Mouse (Mus musculus) layer of hippocampus, adult 2 months (tissue): Measurements from ENCODE around the gene Lrrc1. TPM values are rescaled to one million over a fixed set of nuclear protein-coding genes. Genes with fewer than 3 reads are reported as not detected.

Experiments
- DNase-seq, 2 experiments: peaks; one replicate each; pipeline ENCODE4 v3.0.0; 2022; ENCODE audit warnings: low spot score in 2 of 2
- H3K27ac ChIP-seq: fragments of 200-600 bp; 2 replicates; pipeline ENCODE4 v1.8.1; 2022
- H3K4me3 ChIP-seq: fragments of 200-600 bp; 2 replicates; pipeline ENCODE4 v1.8.1; 2022; ENCODE audit warnings: mild to moderate bottlenecking
- CTCF ChIP-seq: fragments of 200-600 bp; conservative IDR thresholded peaks from 2 replicates; pipeline ENCODE4 v1.8.1; 2022; ENCODE audit warnings: antibody characterized with exemption, mild to moderate bottlenecking, moderate library complexity
- total RNA-seq, 2 experiments: library from RNA; stranded (reverse); gene quantifications; 2 replicates each; pipeline ENCODE4 v1.2.3; 2021

Gene Lrrc1
- total RNA-seq, 2 experiments from 2014 or later = 8.4 to 9.1 TPM

DNA sequence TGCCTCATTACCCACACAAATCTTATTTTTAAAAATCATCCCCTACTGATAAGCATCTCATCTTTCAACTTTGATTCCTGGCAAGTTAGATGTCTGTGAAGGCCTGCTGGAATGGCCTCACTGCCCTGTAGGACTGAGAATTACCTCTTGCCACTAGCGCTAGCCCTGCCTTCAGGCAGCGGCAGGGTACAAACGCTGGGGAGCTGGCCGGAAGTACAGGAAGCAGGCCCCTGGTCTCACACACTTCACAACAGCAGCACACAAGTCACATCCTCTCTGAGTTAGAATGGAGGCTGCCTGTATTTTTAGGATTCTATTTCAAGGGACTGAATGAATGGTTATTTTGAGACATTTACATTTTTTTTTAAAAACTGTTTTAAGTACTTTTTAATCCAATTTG is 81.5 kb downstream of the Lrrc1 start:
- H3K4me3 ChIP-seq = no peak overlapping the region
- no peak overlapping the region for H3K27ac ChIP-seq
- DNase-seq = no peak
- TF ChIP-seq CTCF = no peak

- no peak for TF ChIP-seq CTCF
- DNase-seq = no peak
Measured at GRCm38 (mm10) chr9:77461371-77461915, 83.2 kb downstream of the Lrrc1 start.

DNA sequence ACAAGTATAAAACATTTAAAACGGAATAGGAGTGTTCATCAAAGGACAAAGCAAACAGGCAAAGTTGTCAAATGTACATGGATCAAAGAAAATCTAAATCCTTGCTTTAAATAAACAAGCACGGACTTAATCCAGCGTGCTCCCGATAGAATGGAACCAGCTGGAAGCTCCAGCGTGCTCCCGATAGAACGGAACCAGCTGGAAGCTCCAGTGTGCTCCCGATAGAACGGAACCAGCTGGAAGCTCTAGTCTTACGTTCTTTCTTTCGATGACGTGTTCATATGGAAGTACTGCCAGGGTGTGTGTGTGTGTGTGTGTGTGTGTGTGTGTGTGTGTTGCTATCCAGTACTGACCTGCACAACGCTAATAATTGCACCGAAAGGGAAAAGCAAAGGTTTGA is 84.3 kb downstream of the Lrrc1 start:
- DNase-seq = no peak
- H3K27ac ChIP-seq = no peak overlapping the region
- no peak for TF ChIP-seq CTCF

More at GRCm38 (mm10) chr9:77461371-77461915, 83.2 kb downstream of the Lrrc1 start:
- Histone ChIP-seq H3K27ac (no peak overlapping the region), H3K4me3 (no peak overlapping the region)

GRCm38 (mm10) chr9:77459365-77459764 is 85.3 kb downstream of the Lrrc1 start:
- no peak for DNase-seq
- no peak for TF ChIP-seq CTCF
- Histone ChIP-seq H3K4me3 (no peak overlapping the region), H3K27ac (no peak overlapping the region)

More for the DNA sequence above, 84.3 kb downstream of the Lrrc1 start:
- no peak overlapping the region for H3K4me3 ChIP-seq

DNA sequence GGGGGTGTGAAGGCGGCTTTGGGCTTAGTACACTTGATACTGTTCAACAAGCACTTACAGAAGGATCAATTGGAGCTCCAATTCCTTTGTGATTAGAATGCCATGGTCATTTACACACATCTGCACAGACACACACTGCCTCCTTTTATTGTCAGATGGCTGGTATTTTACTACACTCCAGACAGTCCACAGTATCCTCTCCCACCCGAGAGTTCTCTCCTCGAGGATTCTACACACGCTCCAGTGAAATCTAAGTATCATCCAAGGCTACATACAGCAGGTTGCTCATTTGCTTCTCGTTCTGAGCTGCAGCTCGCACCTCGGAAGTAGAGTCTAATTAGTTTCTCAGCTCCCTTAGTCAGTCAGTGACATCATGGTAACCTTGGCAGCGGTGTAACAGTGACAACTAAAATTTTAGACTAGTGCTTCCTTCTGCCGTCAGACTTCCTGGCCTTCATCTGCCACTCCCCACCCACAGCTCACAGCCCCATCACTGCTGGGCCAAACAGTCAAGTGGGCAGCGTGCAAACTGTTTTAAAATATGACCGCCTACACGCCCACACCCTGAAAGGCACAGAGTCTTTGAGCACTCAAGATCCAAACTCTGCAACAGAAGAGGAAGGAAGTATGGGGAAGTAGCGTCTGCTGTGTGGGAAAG is 88.4 kb downstream of the Lrrc1 start:
- H3K27ac ChIP-seq = no peak overlapping the region
- H3K4me3 ChIP-seq = no peak overlapping the region
- DNase-seq = no peak
- TF ChIP-seq CTCF = no peak

DNA sequence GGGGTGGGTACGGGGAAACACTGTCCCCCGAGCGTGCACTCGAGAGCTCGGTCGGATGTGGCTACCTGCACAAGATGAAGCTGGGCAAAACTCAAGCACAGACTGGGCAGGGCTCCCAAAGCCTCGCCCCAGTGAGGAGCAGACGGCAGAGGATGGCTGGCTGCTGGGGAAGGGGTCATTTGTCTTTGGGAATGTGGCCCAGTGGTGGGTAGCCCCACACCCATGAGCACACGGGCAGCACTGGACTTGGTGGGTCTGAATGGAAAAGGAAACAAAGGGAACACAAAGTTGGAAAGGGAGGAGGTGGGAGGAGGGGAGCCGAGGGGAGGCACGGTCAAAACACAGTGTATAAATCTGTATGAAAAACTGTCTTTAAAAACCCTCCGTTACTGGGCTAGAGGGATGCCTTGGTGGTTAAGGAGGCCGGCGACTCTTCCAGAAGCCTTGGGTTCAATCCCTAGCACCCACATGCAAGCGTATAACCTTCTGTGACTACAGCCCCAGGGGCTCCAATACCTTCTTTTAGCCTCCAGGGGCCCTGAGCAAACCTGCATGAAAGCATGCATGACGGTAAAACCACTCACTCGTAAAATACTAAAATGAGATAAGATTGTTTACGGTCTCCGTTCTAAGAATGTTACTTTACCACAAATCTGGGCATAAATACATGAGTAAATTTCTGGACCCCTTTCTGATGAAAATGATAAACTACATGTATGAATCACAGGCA is 89.1 kb downstream of the Lrrc1 start:
- Histone ChIP-seq H3K4me3 (no peak overlapping the region), H3K27ac (no peak overlapping the region)
- no peak for DNase-seq
- no peak for TF ChIP-seq CTCF

- Histone ChIP-seq H3K27ac (no peak overlapping the region), H3K4me3 (no peak overlapping the region)
- TF ChIP-seq CTCF = no peak
- no peak for DNase-seq
Measured at GRCm38 (mm10) chr9:77452046-77452807, 92.4 kb downstream of the Lrrc1 start.

DNA sequence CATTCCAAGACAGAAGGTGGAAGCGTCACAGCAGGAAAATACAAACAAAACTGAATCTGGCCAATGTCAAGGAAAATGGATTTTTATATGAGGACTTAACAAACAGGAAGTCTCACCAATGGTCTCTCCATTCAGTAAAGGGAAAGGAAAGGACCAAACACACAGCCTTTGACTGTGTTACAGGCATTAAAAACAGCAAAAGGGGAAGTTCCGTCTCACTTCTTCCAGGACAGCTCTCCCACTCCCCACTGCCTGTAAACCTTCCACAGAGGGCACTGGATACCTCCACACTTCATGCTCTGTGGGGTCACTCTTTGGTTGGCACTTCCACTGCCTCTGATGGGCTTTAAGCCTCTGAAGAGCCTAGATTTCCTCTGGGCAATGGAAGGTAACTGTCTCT is 94.2 kb downstream of the Lrrc1 start:
- no peak for DNase-seq
- TF ChIP-seq CTCF = no peak
- Histone ChIP-seq H3K4me3 (no peak overlapping the region), H3K27ac (no peak overlapping the region)

DNA sequence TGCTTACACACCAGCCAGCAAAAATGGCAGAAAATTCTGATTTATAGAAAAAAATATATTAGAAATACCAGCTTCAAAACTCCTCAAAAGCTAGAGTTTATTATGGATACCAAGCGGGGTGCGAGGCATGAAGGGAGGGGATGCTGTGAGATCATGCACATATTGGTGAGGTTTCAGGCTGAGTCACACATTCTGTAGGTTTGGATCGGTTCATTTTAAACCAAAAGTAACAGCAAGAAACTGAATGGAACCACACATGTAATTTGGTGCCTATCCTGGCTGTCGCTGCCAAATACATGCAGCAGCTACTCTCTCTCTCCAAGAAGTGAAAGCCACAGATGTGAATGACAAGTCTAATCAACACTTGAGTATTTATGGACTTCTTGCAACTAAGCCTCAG is 99.8 kb downstream of the Lrrc1 start:
- Histone ChIP-seq H3K27ac (no peak overlapping the region), H3K4me3 (no peak overlapping the region)
- TF ChIP-seq CTCF = no peak
- no peak for DNase-seq

DNA sequence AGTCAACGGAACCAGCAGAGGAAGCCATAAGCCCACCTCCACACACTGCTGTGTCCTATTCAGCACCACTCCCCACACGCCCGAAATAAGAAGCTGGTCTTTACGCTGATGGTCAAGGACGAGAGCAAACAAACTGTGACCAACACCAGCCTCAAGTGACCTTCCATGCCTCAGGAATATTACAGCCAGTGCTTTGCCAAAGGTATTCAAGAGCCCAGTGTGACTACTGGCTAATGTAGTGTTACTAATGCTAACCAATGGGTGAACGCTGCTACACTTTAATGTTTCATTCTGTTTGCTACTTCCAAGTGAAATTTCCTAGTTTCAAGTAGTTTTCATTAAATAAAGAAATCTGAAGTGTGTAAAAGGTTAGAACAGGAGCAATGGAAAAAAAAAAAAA is 105.3 kb downstream of the Lrrc1 start:
- Histone ChIP-seq H3K27ac (no peak overlapping the region), H3K4me3 (no peak overlapping the region)
- DNase-seq = no peak
- TF ChIP-seq CTCF = no peak

DNA sequence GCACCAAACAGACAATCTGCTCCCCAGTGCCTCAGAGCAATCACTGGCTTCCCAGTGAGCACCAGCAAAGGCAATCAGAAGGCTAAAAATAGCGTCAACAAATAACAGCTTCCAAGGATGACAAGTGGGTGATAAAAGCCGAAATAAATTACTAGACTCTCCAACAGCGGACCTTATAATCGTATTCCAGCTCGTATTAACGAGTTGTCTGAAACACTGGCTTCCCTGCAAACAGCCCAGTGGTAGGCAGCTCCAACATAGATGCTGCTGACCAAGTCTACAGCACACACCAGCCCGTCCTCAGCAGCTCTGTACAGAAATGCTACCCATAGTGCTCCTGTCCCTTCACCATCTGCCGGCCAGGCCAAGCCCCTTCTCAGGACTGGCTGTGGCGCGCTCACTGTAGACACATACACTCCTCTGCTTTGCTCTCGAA is 105.8 kb downstream of the Lrrc1 start:
- TF ChIP-seq CTCF = no peak
- Histone ChIP-seq H3K4me3 (no peak overlapping the region), H3K27ac (no peak overlapping the region)
- DNase-seq = no peak

DNA sequence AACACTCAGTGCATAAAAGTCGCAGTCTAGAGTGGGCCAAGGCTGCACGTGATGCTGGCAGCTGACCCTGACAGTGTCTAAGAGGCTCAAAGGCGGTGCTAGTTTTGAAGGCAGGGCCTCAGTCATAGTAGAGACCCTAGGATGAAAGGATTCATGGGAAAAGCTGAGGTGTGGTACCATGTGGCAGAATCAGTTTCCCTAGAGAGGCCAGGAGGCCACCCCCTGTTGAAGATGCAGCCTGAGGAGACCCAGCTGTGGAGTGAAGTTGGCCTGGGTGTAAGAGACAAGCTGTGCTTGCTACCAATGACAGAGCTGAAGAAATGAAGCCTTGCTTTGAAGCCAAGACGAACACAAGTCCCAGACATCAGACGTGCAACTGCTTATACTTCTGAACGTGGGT is 107.5 kb downstream of the Lrrc1 start:
- no peak overlapping the region for H3K4me3 ChIP-seq
- no peak for DNase-seq
- no peak overlapping the region for H3K27ac ChIP-seq
- no peak for TF ChIP-seq CTCF

DNA sequence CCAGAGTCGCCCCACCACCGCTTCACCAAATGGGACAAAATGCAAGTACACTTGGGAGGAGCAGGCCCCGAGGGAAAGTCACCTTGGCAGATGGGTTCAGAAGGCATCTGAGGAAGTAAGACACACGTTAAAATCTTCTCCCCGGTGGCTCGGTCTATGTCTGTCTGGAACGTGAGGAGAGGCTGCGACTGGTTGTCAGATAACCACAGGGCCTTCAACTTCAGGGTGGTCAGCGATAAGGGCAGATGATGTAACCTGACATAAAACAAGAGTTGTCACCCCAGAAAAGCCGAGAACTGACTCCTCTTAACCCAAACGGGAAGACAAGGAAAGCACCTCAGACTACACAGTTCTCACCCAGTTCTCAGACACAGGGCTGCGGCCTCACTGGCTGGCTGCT is 109.7 kb downstream of the Lrrc1 start:
- no peak overlapping the region for H3K4me3 ChIP-seq
- no peak for DNase-seq
- no peak overlapping the region for H3K27ac ChIP-seq
- no peak for TF ChIP-seq CTCF
